Mouse (Mus musculus): ENCODE data around the gene Ammecr1. TPM values are rescaled to one million over a fixed set of nuclear protein-coding genes. Genes with fewer than 3 reads are reported as not detected.

Ammecr1 gene
- polyA plus RNA-seq, 1 experiment = not detected

DNA sequence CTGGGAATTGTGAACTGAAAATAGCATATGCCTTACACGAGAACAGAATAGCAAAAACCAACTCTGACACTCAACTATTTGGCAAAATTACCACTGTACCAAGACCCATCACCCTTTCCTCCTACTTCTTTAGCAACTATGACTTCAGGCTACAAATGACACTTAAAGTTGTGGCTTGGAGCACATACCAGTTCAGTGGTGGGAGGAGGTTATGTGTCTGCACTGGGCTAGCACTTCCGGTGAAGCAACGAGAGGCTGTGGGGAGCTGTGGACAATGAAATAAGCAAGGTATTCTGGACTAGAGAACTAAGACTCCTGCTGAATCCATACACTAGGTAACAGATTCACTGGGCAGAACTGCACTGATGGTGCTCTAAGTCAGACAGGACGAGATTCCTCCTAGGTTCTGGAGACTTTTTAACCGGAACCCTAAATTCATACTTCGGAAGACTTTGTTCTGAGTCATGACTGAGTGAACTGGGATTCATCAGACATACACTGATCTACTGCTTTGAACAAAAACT, 69.0 kb downstream of the Ammecr1 start:
- WGBS = 85% methylated on average over 6 of the region's 6 CpGs
- Histone ChIP-seq H3K4me1 (ENCODE audit: control insufficient read depth, insufficient read depth, low read length) (no peaks in the 10 kb centered on the region), H3K4me3 (ENCODE audit: insufficient read depth, low read depth, low read length) (no peak overlapping the region), H3K27ac (ENCODE audit: insufficient read depth, low read depth, low read length) (no peak overlapping the region)
- TF ChIP-seq CTCF (IDR thresholded peaks at IDR 0.05; ENCODE audit: insufficient read depth, low read depth, low read length) (no peak), POLR2A (IDR thresholded peaks at IDR 0.05; ENCODE audit: insufficient read depth, low read depth, low read length) (no peak)

- no peak for TF ChIP-seq POLR2A (IDR thresholded peaks at IDR 0.05; ENCODE audit: insufficient read depth, low read depth, low read length)
- no peak for TF ChIP-seq CTCF (IDR thresholded peaks at IDR 0.05; ENCODE audit: insufficient read depth, low read depth, low read length)
- 88% methylated on average over 2 of the region's 2 CpGs for WGBS
These were observed 71.2 kb downstream of the Ammecr1 start for GRCm38 (mm10) chrX:142895316-142895715.

DNA sequence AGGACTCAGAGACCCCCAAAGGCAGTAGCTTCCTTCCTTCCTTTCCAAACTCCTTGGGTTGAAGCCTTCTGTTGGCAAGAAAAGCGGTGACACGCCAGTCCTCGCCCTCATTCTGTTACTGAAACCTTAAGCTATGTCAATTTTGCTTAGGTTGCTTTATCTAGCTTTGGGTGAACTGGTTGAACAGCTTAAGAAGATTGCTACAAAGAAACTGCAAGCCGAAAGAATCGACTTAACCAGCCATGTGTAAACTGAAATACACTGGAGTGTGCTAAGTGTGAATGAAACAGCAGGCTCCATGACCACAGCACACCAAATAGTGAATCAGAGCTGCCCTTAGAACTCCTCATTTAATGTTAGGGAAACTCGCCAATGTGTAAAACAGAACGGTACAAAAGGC, 80.6 kb downstream of the Ammecr1 start:
- Histone ChIP-seq H3K27ac (ENCODE audit: insufficient read depth, low read depth, low read length) (no peak overlapping the region), H3K4me1 (ENCODE audit: control insufficient read depth, insufficient read depth, low read length) (no peaks in the 10 kb centered on the region), H3K4me3 (ENCODE audit: insufficient read depth, low read depth, low read length) (no peak overlapping the region)
- TF ChIP-seq POLR2A (IDR thresholded peaks at IDR 0.05; ENCODE audit: insufficient read depth, low read depth, low read length) = no peak
- no peak for TF ChIP-seq CTCF (IDR thresholded peaks at IDR 0.05; ENCODE audit: insufficient read depth, low read depth, low read length)
- WGBS = 79% methylated on average over 7 of the region's 7 CpGs

More at GRCm38 (mm10) chrX:142895316-142895715, 71.2 kb downstream of the Ammecr1 start:
- no peaks in the 10 kb centered on the region for H3K4me1 ChIP-seq (ENCODE audit: control insufficient read depth, insufficient read depth, low read length)
- no peak overlapping the region for H3K4me3 ChIP-seq (ENCODE audit: insufficient read depth, low read depth, low read length)
- no peak overlapping the region for H3K27ac ChIP-seq (ENCODE audit: insufficient read depth, low read depth, low read length)

DNA sequence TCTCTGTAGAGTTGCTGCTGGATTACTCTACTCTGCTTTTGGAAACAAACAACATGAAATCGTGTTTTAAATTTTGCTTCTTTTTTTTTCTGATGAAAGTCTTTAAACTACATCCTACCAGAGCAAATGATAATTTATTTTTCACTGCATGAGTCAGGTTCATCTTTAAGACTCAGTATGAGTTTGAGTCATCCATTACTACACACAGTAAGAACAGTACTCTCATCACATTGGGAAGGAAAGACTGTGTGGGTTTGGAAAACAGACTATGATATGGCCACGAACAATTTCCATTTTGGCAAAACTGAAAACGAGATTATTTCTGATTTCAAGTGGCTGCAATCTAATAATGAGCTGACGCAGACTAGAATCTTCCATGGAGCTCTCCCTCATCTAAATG, 82.9 kb downstream of the Ammecr1 start:
- H3K27ac ChIP-seq (ENCODE audit: insufficient read depth, low read depth, low read length) = no peak overlapping the region
- no peaks in the 10 kb centered on the region for H3K4me1 ChIP-seq (ENCODE audit: control insufficient read depth, insufficient read depth, low read length)
- TF ChIP-seq POLR2A (IDR thresholded peaks at IDR 0.05; ENCODE audit: insufficient read depth, low read depth, low read length) (no peak), CTCF (IDR thresholded peaks at IDR 0.05; ENCODE audit: insufficient read depth, low read depth, low read length) (no peak)
- H3K4me3 ChIP-seq (ENCODE audit: insufficient read depth, low read depth, low read length) = no peak overlapping the region
- WGBS = 61% methylated on average over 4 of the region's 4 CpGs

- no peaks in the 10 kb centered on the region for H3K4me1 ChIP-seq (ENCODE audit: control insufficient read depth, insufficient read depth, low read length)
- no peak overlapping the region for H3K4me3 ChIP-seq (ENCODE audit: insufficient read depth, low read depth, low read length)
- TF ChIP-seq CTCF (IDR thresholded peaks at IDR 0.05; ENCODE audit: insufficient read depth, low read depth, low read length) = no peak
- TF ChIP-seq POLR2A (IDR thresholded peaks at IDR 0.05; ENCODE audit: insufficient read depth, low read depth, low read length) = no peak
These were observed 84.3 kb downstream of the Ammecr1 start for GRCm38 (mm10) chrX:142882255-142882654.

DNA sequence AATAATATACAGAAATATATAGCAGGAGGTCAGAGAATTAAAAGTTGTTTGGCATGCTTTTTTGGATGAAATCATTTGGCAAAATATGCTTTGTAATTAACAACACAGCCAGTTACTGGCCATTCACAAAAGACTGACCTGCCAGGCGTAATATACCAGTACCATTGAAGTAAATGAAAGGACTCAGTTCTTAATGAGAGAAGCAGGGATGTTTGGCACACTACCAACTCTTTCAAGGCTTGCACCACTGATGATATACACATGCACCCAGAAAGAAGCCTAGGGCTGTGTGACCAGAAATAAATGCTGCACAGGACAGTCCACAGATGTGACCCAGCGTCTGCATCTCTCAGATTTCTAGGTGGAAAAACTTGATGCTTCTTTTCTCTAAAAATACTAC, 96.7 kb downstream of the Ammecr1 start:
- WGBS = 68% methylated on average over 2 of the region's 2 CpGs
- Histone ChIP-seq H3K4me3 (ENCODE audit: insufficient read depth, low read depth, low read length) (no peak overlapping the region), H3K27ac (ENCODE audit: insufficient read depth, low read depth, low read length) (no peak overlapping the region), H3K4me1 (ENCODE audit: control insufficient read depth, insufficient read depth, low read length) (no peaks in the 10 kb centered on the region)
- TF ChIP-seq POLR2A (IDR thresholded peaks at IDR 0.05; ENCODE audit: insufficient read depth, low read depth, low read length) (no peak), CTCF (IDR thresholded peaks at IDR 0.05; ENCODE audit: insufficient read depth, low read depth, low read length) (no peak)

More at GRCm38 (mm10) chrX:142882255-142882654, 84.3 kb downstream of the Ammecr1 start:
- 88% methylated on average over 5 of the region's 5 CpGs for WGBS
- no peak overlapping the region for H3K27ac ChIP-seq (ENCODE audit: insufficient read depth, low read depth, low read length)

- H3K27ac ChIP-seq (ENCODE audit: insufficient read depth, low read depth, low read length) = no peak overlapping the region
- no peak for TF ChIP-seq POLR2A (IDR thresholded peaks at IDR 0.05; ENCODE audit: insufficient read depth, low read depth, low read length)
- TF ChIP-seq CTCF (IDR thresholded peaks at IDR 0.05; ENCODE audit: insufficient read depth, low read depth, low read length) = no peak
- H3K4me1 ChIP-seq (ENCODE audit: control insufficient read depth, insufficient read depth, low read length) = no peaks in the 10 kb centered on the region
- 87% methylated on average over 9 of the region's 9 CpGs for WGBS
- H3K4me3 ChIP-seq (ENCODE audit: insufficient read depth, low read depth, low read length) = no peak overlapping the region
These were observed 118.5 kb downstream of the Ammecr1 start for GRCm38 (mm10) chrX:142848032-142848431.

DNA sequence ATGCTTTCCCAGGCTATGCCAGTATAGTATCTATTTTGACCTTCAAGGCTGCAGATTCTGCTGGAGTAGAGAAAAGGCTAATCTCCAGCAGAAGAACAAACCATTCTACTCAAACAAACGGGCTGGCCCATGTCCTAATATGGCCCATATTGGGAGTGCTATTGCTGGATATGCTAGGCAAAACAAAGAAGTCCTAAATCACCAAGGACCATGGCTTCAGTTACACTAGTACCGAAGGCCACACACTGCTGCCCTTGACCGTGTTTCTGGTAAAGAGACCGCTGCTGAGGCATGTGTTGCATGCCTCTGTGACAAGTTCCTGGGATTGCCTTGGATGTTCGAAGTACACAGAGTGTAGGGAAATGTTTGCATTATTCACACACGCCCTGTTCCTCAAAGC, 120.3 kb downstream of the Ammecr1 start:
- no peak overlapping the region for H3K27ac ChIP-seq (ENCODE audit: insufficient read depth, low read depth, low read length)
- 86% methylated on average over 6 of the region's 6 CpGs for WGBS
- TF ChIP-seq POLR2A (IDR thresholded peaks at IDR 0.05; ENCODE audit: insufficient read depth, low read depth, low read length) = no peak
- TF ChIP-seq CTCF (IDR thresholded peaks at IDR 0.05; ENCODE audit: insufficient read depth, low read depth, low read length) = no peak
- H3K4me3 ChIP-seq (ENCODE audit: insufficient read depth, low read depth, low read length) = no peak overlapping the region
- H3K4me1 ChIP-seq (ENCODE audit: control insufficient read depth, insufficient read depth, low read length) = no peaks in the 10 kb centered on the region

- H3K4me1 ChIP-seq (ENCODE audit: control insufficient read depth, insufficient read depth, low read length) = no peaks in the 10 kb centered on the region
- TF ChIP-seq POLR2A (IDR thresholded peaks at IDR 0.05; ENCODE audit: insufficient read depth, low read depth, low read length) = no peak
- no peak for TF ChIP-seq CTCF (IDR thresholded peaks at IDR 0.05; ENCODE audit: insufficient read depth, low read depth, low read length)
- WGBS = 61% methylated on average over 4 of the region's 4 CpGs
These were observed 124.6 kb downstream of the Ammecr1 start for GRCm38 (mm10) chrX:142841916-142842315.

GRCm38 (mm10) chrX:142839411-142839810, 127.1 kb downstream of the Ammecr1 start:
- Histone ChIP-seq H3K4me1 (ENCODE audit: control insufficient read depth, insufficient read depth, low read length) (peaks cover 2% of the 10 kb centered on the region; the same call in 1 of the 2 replicates), H3K27ac (ENCODE audit: insufficient read depth, low read depth, low read length) (no peak overlapping the region), H3K4me3 (ENCODE audit: insufficient read depth, low read depth, low read length) (no peak overlapping the region)
- WGBS = 88% methylated on average over 7 of the region's 7 CpGs
- TF ChIP-seq CTCF (IDR thresholded peaks at IDR 0.05; ENCODE audit: insufficient read depth, low read depth, low read length) (no peak), POLR2A (IDR thresholded peaks at IDR 0.05; ENCODE audit: insufficient read depth, low read depth, low read length) (no peak)

More at GRCm38 (mm10) chrX:142841916-142842315, 124.6 kb downstream of the Ammecr1 start:
- Histone ChIP-seq H3K27ac (ENCODE audit: insufficient read depth, low read depth, low read length) (no peak overlapping the region), H3K4me3 (ENCODE audit: insufficient read depth, low read depth, low read length) (no peak overlapping the region)
